14 mouse cellular contexts compared by ENCODE assay signal in genomic region chr2:10516516-10516915, GRCm38 (mm10).
"Had no signal": no experiment of that assay in that cellular context is flagged by ENCODE, and none has a peak within 500 bp of the region (broad histone marks: within the 10 kb centered on the region; RNA-seq: fewer than 3 reads in every experiment).

No protein-coding gene starts in this region.

- H3K27ac ChIP-seq: hindbrain, embryonic 14.5 days; kidney, postnatal 0 days; layer of hippocampus, adult 2 months; limb, embryonic 13.5 days; liver, embryonic 14.5 days; lung, embryonic 15.5 days; macrophage; midbrain, embryonic 12.5 days; neural tube, embryonic 13.5 days had no signal

- H3K4me2 ChIP-seq: hindbrain, embryonic 14.5 days; limb, embryonic 13.5 days; lung, embryonic 15.5 days; midbrain, embryonic 12.5 days; neural tube, embryonic 13.5 days had no signal

- H3K27me3 ChIP-seq: limb, embryonic 13.5 days; lung, embryonic 15.5 days; midbrain, embryonic 12.5 days; neural tube, embryonic 13.5 days had no signal

- ATAC-seq: midbrain, embryonic 16.5 days had no signal

- H3K9me3 ChIP-seq: limb, embryonic 13.5 days; lung, embryonic 15.5 days; midbrain, embryonic 12.5 days; neural tube, embryonic 13.5 days had no signal

- DNase-seq: left cerebral cortex, postnatal 4 days; lung, postnatal 14 days; retina, postnatal 1 day; thymus, postnatal 4 days had no signal

- H3K4me1 ChIP-seq: limb, embryonic 13.5 days; lung, embryonic 15.5 days; midbrain, embryonic 12.5 days had no signal

- H3K36me3 ChIP-seq: limb, embryonic 13.5 days; lung, embryonic 15.5 days; midbrain, embryonic 12.5 days; neural tube, embryonic 13.5 days had no signal

- H3K4me3 ChIP-seq: layer of hippocampus, adult 2 months; limb, embryonic 13.5 days; lung, embryonic 15.5 days; midbrain, embryonic 12.5 days; neural tube, embryonic 13.5 days had no signal

- H3K9ac ChIP-seq: hindbrain, embryonic 14.5 days; limb, embryonic 13.5 days; liver, embryonic 14.5 days; lung, embryonic 15.5 days; midbrain, embryonic 12.5 days; neural tube, embryonic 13.5 days had no signal
